Mouse (Mus musculus) neural tube, embryonic 12.5 days (tissue): ENCODE measurements around the gene Gsdma3. TPM values are rescaled to one million over a fixed set of nuclear protein-coding genes. Genes with fewer than 3 reads are reported as not detected.

Experiments
- ATAC-seq: fragments of 200-750 bp; cut with Nextera tagmentation; 2 replicates; pipeline ENCODE4 v1.8.0; 2017; ENCODE audit warnings: low read depth, mild to moderate bottlenecking, moderate TSS enrichment, moderate library complexity; ENCODE audit not compliant: low FRiP score
- H3K27ac ChIP-seq: fragments of 300-500 bp; sonication (generic); 2 replicates; pipeline ENCODE4 v1.5.1; 2016
- H3K27me3 ChIP-seq: fragments of 300-500 bp; sonication (generic); replicated peaks from 2 replicates; pipeline ENCODE4 v1.6.1; 2016; ENCODE audit warnings: mild to moderate bottlenecking
- H3K36me3 ChIP-seq: fragments of 300-500 bp; sonication (generic); 2 replicates; pipeline ENCODE4 v1.6.1; 2016; ENCODE audit warnings: mild to moderate bottlenecking
- H3K4me1 ChIP-seq: fragments of 300-500 bp; sonication (generic); 2 replicates; pipeline ENCODE4 v1.6.1; 2016
- H3K4me2 ChIP-seq: fragments of 300-500 bp; sonication (generic); replicated peaks from 2 replicates; pipeline ENCODE4 v1.6.1; 2016; ENCODE audit warnings: mild to moderate bottlenecking
- H3K4me3 ChIP-seq: fragments of 300-500 bp; sonication (generic); 2 replicates; pipeline ENCODE4 v1.5.1; 2016
- H3K9ac ChIP-seq: fragments of 300-500 bp; sonication (generic); 2 replicates; pipeline ENCODE4 v1.6.1; 2016; ENCODE audit warnings: mild to moderate bottlenecking
- H3K9me3 ChIP-seq: fragments of 300-500 bp; sonication (generic); 2 replicates; pipeline ENCODE4 v1.6.1; 2016; ENCODE audit warnings: mild to moderate bottlenecking
- WGBS: fragments of 180-500 bp; shearing (Covaris S2); methylation state at CpG from one replicate; pipeline ENCODE4 v1.1.7; 2016; 5-methylcytosine and 5-hydroxymethylcytosine counted together
- polyA plus RNA-seq: library from polyadenylated mRNA; unstranded; fragments of >200 nt; fragmentation: Nextera tagmentation; extraction: Ambion mirVana; gene quantifications from 2 replicates; pipeline ENCODE4 v1.2.1, GENCODE M21; 2016

The Gsdma3 gene
- polyA plus RNA-seq, 1 experiment from 2014 or later = not detected

DNA sequence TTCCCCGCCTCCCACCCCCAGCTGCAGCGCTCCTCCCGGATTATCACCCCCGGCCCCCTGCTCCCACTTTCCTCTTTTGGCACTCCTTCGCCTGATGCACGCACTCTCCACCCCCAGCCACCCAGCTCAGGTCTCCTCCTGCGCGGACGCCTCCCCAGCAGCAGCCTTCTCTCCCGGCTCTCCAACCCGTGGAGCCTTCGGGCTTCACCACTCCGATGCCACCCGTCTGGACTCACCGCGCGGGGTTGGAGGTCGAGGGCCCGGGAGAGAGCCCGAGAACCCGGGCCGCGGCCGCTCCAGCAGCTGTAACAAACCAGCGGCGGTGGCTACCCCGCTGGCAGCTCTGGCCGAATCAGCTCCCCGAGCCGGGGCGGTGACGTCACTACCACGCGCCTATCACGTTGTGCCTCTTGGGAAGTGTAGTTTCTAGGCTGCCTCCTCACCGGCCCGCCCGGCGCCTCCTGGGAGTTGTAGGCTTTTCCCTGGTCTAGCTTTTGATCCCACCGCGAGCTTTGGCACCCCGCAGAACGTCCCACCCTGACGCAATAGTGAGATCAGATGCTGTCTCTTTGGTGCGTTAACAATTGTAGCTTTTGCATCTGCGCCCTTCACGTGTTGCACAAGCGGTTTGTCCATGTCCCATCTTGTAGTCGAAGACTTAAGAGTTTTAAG is 39.1 kb upstream of the Gsdma3 start, which contains the start of gene Ormdl3:
TSS of gene Ormdl3 (minus strand) at position 477 of the 672 bp plus-strand sequence.
- WGBS = under 1% methylated on average over 49 of the region's 49 CpGs
- peak; percentile 94 for ATAC-seq
- H3K27ac ChIP-seq = no peak within 1 kb of the TSS; the same call in 1 of the 2 replicates
- H3K4me3 ChIP-seq = peak within 1 kb of the TSS; percentile 84
- no peaks in the 10 kb centered on the region for H3K27me3 ChIP-seq
- H3K4me1 ChIP-seq = peaks cover 27% of the 10 kb centered on the region
- peak within 1 kb of the TSS; percentile 91 for H3K9ac ChIP-seq
- peak within 1 kb of the TSS; percentile 92 for H3K4me2 ChIP-seq
- peaks cover 16% of the 10 kb centered on the region for H3K36me3 ChIP-seq
- no peaks in the 10 kb centered on the region for H3K9me3 ChIP-seq

DNA sequence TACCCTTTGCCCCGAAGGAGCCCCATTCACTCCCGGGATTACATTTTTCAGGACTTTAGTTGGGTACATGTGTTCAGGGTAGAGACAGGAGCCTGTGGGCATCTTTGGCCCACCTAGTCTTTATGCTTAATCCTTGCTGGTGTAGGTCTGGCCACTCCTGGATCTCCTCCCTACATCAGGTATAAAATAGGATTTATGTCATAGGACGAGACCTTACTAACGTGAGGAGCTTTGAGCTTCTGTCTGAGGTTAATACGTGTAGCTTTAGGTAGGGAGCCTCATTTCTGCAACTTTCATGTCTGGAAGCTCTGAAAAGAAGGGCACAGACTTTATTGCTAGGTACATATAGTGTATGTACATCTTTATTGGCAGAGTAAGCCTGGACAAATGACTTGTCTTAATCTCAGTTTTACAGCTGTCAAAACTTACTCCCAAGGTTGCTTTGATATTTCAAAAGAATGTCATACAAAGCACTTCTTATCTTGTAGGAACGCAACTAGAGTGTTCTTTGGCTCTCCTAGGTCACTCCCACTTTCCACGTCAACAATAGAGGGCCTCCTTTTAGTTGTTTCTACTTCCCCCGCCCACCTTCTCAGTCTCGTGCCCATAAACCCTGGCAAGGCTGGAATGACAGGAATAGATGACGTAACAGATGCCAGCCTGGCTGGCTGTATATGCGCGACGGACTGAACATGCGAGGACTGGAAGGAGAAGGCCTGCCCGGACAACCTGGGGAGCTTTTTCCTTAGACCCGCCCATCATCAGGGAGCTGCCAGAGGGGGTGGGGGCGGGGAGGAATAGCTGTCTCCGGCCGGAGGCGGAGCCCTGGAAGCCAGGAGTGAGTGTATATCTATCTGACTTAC is 38.2 kb upstream of the Gsdma3 start:
- 0 out of 2 replicates have a peak overlapping the region, but pooled peaks have one; percentile 10 for H3K9ac ChIP-seq
- H3K36me3 ChIP-seq = peaks cover 7% of the 10 kb centered on the region
- 7% methylated on average over 20 of the region's 20 CpGs for WGBS
- no peaks in the 10 kb centered on the region for H3K27me3 ChIP-seq
- no peaks in the 10 kb centered on the region for H3K9me3 ChIP-seq
- H3K4me3 ChIP-seq = peak overlapping the region; percentile 84
- H3K4me1 ChIP-seq = peaks cover 27% of the 10 kb centered on the region
- no peak for ATAC-seq
- no peak overlapping the region for H3K27ac ChIP-seq
- peak overlapping the region; percentile 92 for H3K4me2 ChIP-seq

DNA sequence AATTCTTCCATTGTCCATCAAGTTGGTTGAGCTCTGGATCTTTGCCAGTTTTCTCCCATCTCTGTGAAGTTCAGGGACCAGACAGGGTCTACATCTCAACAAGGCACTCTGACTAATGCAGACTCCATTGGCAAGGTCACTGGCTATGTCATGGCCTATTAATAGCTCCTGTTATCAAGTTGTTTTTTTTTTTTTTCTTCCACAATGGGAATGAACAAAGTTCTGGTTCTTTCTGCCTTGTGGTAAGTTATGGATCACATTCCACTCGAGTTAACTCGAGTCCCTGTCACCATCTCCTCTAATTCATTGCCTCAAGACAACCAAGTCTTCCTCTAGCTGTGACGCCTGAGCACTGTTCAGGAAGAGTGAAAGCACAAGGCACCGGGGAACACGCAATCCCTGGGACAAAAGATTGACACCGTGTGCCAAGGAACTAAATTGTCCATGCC is 37.3 kb upstream of the Gsdma3 start:
- H3K27me3 ChIP-seq = no peaks in the 10 kb centered on the region
- H3K9ac ChIP-seq = no peak overlapping the region
- 65% methylated on average over 6 of the region's 6 CpGs for WGBS
- H3K4me3 ChIP-seq = no peak overlapping the region
- no peak overlapping the region for H3K27ac ChIP-seq
- no peaks in the 10 kb centered on the region for H3K9me3 ChIP-seq
- no peaks in the 10 kb centered on the region for H3K36me3 ChIP-seq
- H3K4me1 ChIP-seq = peaks cover 27% of the 10 kb centered on the region
- no peak overlapping the region for H3K4me2 ChIP-seq
- ATAC-seq = no peak

DNA sequence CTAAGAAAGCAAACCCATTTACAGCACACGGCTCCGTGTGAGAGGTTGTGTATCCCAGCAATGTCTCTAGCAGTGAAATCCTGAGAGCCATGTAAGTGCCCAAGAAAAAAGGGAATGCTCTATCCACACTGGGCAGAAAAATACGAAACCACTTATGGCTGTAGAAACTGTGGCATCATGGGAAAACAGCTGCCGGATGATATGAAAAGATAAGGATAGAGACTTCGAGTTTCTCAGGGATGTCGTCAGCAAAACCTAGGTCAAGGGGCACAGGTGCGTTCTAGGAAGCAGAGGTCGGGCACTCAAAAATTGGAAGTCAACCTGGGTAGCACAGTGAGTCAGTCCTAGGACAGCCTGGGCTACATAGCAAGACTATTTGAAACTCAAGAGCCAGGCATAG is 36.9 kb upstream of the Gsdma3 start:
- no peak overlapping the region for H3K4me2 ChIP-seq
- H3K4me1 ChIP-seq = peaks cover 27% of the 10 kb centered on the region
- H3K9ac ChIP-seq = no peak overlapping the region
- no peak overlapping the region for H3K4me3 ChIP-seq
- H3K27ac ChIP-seq = no peak overlapping the region
- H3K27me3 ChIP-seq = no peaks in the 10 kb centered on the region
- H3K9me3 ChIP-seq = no peaks in the 10 kb centered on the region
- no peaks in the 10 kb centered on the region for H3K36me3 ChIP-seq
- no peak for ATAC-seq
- 86% methylated on average over 8 of the region's 8 CpGs for WGBS

GRCm38 (mm10) chr11:98590548-98591445 is 35.4 kb upstream of the Gsdma3 start:
- Histone ChIP-seq H3K27ac (no peak overlapping the region), H3K9me3 (no peaks in the 10 kb centered on the region), H3K4me2 (no peak overlapping the region), H3K4me1 (peaks cover 15% of the 10 kb centered on the region), H3K27me3 (no peaks in the 10 kb centered on the region), H3K4me3 (no peak overlapping the region), H3K36me3 (no peaks in the 10 kb centered on the region), H3K9ac (no peak overlapping the region)
- ATAC-seq = no peak
- 72% methylated on average over 19 of the region's 19 CpGs for WGBS

- no peaks in the 10 kb centered on the region for H3K36me3 ChIP-seq
- H3K4me2 ChIP-seq = no peak overlapping the region
- H3K9me3 ChIP-seq = no peaks in the 10 kb centered on the region
- no peak overlapping the region for H3K9ac ChIP-seq
- peaks cover 13% of the 10 kb centered on the region for H3K27me3 ChIP-seq
- 75% methylated on average over 6 of the region's 6 CpGs for WGBS
- H3K27ac ChIP-seq = no peak overlapping the region
- H3K4me1 ChIP-seq = no peaks in the 10 kb centered on the region
- no peak for ATAC-seq
- no peak overlapping the region for H3K4me3 ChIP-seq
Measured at GRCm38 (mm10) chr11:98595021-98595420, 31.1 kb upstream of the Gsdma3 start.

DNA sequence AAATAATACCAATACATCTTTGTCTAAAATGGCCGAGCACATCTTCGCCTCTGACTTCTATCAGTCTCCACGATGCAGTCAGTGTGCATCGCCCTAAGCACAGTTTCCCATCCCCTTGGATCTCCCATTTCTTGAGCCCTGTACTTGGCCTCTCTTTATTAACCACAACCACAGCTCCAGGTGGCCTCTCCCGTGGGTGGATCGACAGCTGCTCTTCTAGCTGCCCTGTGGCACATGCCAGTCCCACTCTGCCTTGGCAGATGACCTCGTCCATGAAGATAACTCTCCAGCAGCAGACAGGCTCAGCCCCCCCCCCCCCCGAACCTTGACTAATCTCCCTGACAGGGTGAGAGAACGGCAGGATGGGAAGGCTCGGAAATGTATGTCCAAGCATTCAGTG is 30.7 kb upstream of the Gsdma3 start:
- H3K4me2 ChIP-seq = no peak overlapping the region
- H3K4me1 ChIP-seq = no peaks in the 10 kb centered on the region
- H3K9me3 ChIP-seq = no peaks in the 10 kb centered on the region
- no peak overlapping the region for H3K4me3 ChIP-seq
- no peak for ATAC-seq
- no peak overlapping the region for H3K27ac ChIP-seq
- 80% methylated on average over 10 of the region's 10 CpGs for WGBS
- no peaks in the 10 kb centered on the region for H3K36me3 ChIP-seq
- no peak overlapping the region for H3K9ac ChIP-seq
- peaks cover 16% of the 10 kb centered on the region for H3K27me3 ChIP-seq

DNA sequence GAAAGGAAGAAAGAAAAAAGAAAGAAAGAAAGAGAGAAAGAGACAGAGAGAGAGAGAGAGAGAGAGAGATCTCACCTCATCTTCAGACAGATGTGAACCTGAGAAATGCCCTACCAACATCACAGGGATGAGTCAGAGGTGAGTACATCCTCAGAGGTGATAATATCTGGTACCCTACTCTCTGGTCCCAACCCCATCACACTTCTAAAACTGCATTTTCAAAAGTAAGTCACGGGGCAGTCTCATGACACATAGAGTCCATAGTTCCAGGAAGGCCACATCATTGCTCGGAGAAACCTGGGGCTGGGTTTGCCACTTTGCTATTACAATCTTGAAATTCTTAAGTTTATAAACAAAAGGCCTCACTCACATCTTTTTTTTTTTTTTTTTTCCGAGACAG is 30.2 kb upstream of the Gsdma3 start:
- Histone ChIP-seq H3K36me3 (no peaks in the 10 kb centered on the region), H3K27ac (no peak overlapping the region), H3K4me2 (no peak overlapping the region), H3K4me1 (no peaks in the 10 kb centered on the region), H3K27me3 (peaks cover 18% of the 10 kb centered on the region), H3K9ac (no peak overlapping the region), H3K9me3 (no peaks in the 10 kb centered on the region), H3K4me3 (no peak overlapping the region)
- no peak for ATAC-seq
- 73% methylated on average over 3 of the region's 3 CpGs for WGBS

DNA sequence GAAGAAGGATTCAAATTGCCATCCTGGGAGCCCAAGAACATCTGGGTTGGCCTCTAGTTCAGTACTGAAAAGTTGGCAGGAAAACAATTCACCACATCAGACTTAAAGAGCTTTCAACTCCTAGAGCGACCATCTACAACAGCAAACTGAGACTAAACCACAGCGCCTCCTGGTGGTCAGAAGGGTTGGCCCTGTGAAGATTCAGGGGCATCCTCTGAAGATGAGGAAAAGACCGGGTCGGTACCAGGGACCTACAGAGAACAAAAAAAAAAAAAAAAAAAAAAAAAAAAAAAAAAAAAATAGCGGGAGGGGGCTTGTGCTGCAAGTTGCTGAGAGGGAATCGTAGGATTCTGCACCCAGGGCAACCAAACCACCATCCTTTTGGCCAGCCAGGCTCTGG is 28.8 kb upstream of the Gsdma3 start:
- Histone ChIP-seq H3K9me3 (no peaks in the 10 kb centered on the region), H3K4me2 (no peak overlapping the region), H3K4me1 (peaks cover 4% of the 10 kb centered on the region; the same call in 1 of the 2 replicates), H3K36me3 (no peaks in the 10 kb centered on the region), H3K27ac (no peak overlapping the region), H3K9ac (no peak overlapping the region), H3K4me3 (no peak overlapping the region), H3K27me3 (peaks cover 21% of the 10 kb centered on the region)
- WGBS = 48% methylated on average over 6 of the region's 6 CpGs
- ATAC-seq = no peak

GRCm38 (mm10) chr11:98597991-98598390 is 28.2 kb upstream of the Gsdma3 start, which contains the start of gene Lrrc3c:
Gene Lrrc3c, plus strand, starts transcription at chr11:98598291.
- no peak within 1 kb of the TSS for H3K4me3 ChIP-seq
- H3K9ac ChIP-seq = no peak within 1 kb of the TSS
- H3K36me3 ChIP-seq = no peaks in the 10 kb centered on the region
- ATAC-seq = no peak
- H3K9me3 ChIP-seq = no peaks in the 10 kb centered on the region
- peaks cover 4% of the 10 kb centered on the region; the same call in 1 of the 2 replicates for H3K4me1 ChIP-seq
- H3K27ac ChIP-seq = no peak within 1 kb of the TSS
- H3K4me2 ChIP-seq = 0 out of 2 replicates have a peak within 1 kb of the TSS, but pooled peaks have one; percentile 7
- peaks cover 21% of the 10 kb centered on the region for H3K27me3 ChIP-seq
- WGBS = 87% methylated on average over 8 of the region's 8 CpGs

DNA sequence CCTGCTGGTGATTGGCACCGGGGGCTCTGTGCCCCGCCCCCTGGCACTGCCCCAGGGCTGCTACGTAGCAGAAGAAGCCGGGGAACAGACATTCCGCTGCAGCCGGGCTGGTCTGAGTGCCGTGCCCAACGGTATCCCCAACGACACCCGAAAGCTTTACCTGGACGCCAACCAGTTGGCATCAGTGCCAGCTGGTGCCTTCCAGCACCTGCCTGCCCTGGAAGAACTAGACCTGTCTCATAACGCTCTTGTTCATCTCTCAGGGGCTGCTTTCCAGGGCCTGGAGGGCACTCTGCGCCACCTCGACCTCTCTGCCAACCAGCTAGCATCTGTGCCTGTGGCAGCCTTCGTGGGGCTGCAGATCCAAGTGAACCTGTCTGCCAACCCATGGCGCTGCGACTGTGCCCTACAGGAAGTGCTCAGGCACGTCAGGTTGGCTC is 27.3 kb upstream of the Gsdma3 start:
- no peak for ATAC-seq
- Histone ChIP-seq H3K36me3 (no peaks in the 10 kb centered on the region), H3K27ac (no peak overlapping the region), H3K4me3 (no peak overlapping the region), H3K27me3 (peaks cover 21% of the 10 kb centered on the region), H3K4me2 (0 out of 2 replicates have a peak overlapping the region, but pooled peaks have one; percentile 7), H3K9ac (no peak overlapping the region), H3K4me1 (peaks cover 4% of the 10 kb centered on the region; the same call in 1 of the 2 replicates), H3K9me3 (no peaks in the 10 kb centered on the region)
- WGBS = 64% methylated on average over 18 of the region's 18 CpGs
